Mouse (Mus musculus): ENCODE measurements around the gene Fbxo6.

- no peak for TF ChIP-seq GATA1 (IDR thresholded peaks at IDR 0.05; ENCODE audit: low read length)
- no peak for TF ChIP-seq TAL1 (IDR thresholded peaks at IDR 0.05; ENCODE audit: low read length)
These were observed 12.1 kb upstream of the Fbxo6 start for GRCm38 (mm10) chr4:148164002-148164439.

Measured in erythroblast, embryonic 14.5 days (primary cell).